Mouse (Mus musculus) stomach, postnatal 0 days (tissue): Measurements from ENCODE around the gene Sec14l1. TPM values are rescaled to one million over a fixed set of nuclear protein-coding genes. Genes with fewer than 3 reads are reported as not detected.
"Not testable (repeated sequence)": the region's sequence is repeated elsewhere in the genome, so short reads cannot be mapped to it uniquely, and the experiment has no call there.

Experiments used
- ATAC-seq: fragments of 200-750 bp; cut with Nextera tagmentation; 2 replicates; pipeline ENCODE4 v1.8.0; 2017; ENCODE audit not compliant: low FRiP score, low TSS enrichment
- DNase-seq: peaks from one replicate; pipeline ENCODE4 v3.0.0-alpha.2; 2016; ENCODE audit warnings: low spot score
- H3K27ac ChIP-seq: fragments of 300-500 bp; sonication (generic); replicated peaks from 2 replicates; pipeline ENCODE4 v1.5.1; 2014; ENCODE audit warnings: mild to moderate bottlenecking, control low read depth
- H3K27me3 ChIP-seq: fragments of 300-500 bp; sonication (generic); 2 replicates; pipeline ENCODE4 v1.6.1; 2014; ENCODE audit warnings: low read length; ENCODE audit not compliant: control insufficient read depth, insufficient read depth
- H3K36me3 ChIP-seq: fragments of 300-500 bp; sonication (generic); 2 replicates; pipeline ENCODE4 v1.6.1; 2014; ENCODE audit warnings: low read length, mixed read lengths; ENCODE audit not compliant: control insufficient read depth, insufficient read depth
- H3K4me1 ChIP-seq: fragments of 300-500 bp; sonication (generic); replicated peaks from 2 replicates; pipeline ENCODE4 v1.6.1; 2014; ENCODE audit warnings: antibody characterized with exemption; ENCODE audit not compliant: control insufficient read depth, insufficient read depth
- H3K4me2 ChIP-seq: fragments of 300-500 bp; sonication (generic); replicated peaks from 2 replicates; pipeline ENCODE4 v1.6.1; 2014; ENCODE audit warnings: low read depth, mild to moderate bottlenecking, control low read depth, moderate library complexity
- H3K4me3 ChIP-seq: fragments of 300-500 bp; sonication (generic); 2 replicates; pipeline ENCODE4 v1.5.1; 2014; ENCODE audit warnings: low read depth, low read length, control low read depth
- H3K9ac ChIP-seq: fragments of 300-500 bp; sonication (generic); 2 replicates; pipeline ENCODE4 v1.6.1; 2014; ENCODE audit warnings: mild to moderate bottlenecking, low read length, control low read depth, mixed read lengths
- H3K9me3 ChIP-seq: fragments of 300-500 bp; sonication (generic); 2 replicates; pipeline ENCODE4 v1.6.1; 2016; ENCODE audit warnings: low read length; ENCODE audit not compliant: control insufficient read depth
- CTCF ChIP-seq: IDR thresholded peaks from 2 replicates; pipeline ENCODE4 v1.5.1; 2016; ENCODE audit warnings: antibody characterized with exemption, low read depth, mild to moderate bottlenecking, moderate library complexity
- EP300 ChIP-seq: optimal IDR thresholded peaks from 2 replicates; pipeline ENCODE3; 2016; ENCODE audit warnings: antibody characterized with exemption
- WGBS: fragments of 180-500 bp; shearing (Covaris S2); extraction: QIAGEN DNeasy Blood & Tissue Kit; methylation state at CpG from one replicate; pipeline ENCODE4 v1.1.7; 2014; 5-methylcytosine and 5-hydroxymethylcytosine counted together
- polyA plus RNA-seq: library from polyadenylated mRNA; unstranded; fragments of >200 nt; fragmentation: Nextera tagmentation; extraction: Ambion mirVana; gene quantifications from 2 replicates; pipeline ENCODE4 v1.2.1, GENCODE M21; 2015

The Sec14l1 gene
- 28.4 and 30.5 TPM in 2 replicates for polyA plus RNA-seq

DNA sequence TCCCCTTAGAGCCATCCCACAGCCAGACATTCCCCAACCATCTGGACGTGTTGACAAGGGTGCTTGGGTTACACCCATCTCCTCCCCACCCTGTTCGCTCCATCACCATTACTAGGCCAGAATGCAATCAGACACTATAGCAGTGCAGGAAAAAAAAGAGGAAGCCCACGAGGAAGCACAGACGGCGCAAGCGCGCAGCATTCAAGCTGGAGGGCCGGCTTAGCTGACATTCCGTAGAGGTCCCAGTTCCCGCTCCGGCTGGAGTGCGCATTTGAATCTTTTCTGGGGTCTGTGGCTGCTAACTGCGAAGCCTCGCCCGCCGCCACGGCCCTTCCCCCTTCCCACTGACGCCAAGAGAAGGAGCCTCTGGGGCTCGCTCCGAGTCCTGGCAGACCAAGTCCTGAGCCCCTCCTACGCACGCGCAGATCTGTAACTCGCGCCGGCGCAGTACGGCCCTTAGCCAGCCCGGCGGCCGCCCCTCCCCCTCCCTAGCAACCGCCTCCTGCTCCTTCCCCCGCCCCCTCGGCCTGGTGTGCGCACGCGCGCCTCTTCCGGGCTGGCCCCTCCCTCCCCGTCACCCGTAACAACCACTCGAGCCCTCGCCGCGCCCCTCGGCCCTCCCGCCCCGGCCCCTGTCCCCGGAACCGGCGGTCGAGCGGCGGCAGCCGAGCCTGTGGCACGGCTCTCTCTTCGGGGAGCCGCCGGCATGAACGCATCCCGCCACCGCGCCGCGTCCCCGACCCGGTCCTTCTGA is at the start of gene Sec14l1:
Gene Sec14l1 (plus strand): TSS at position 577 of the 754 bp plus-strand sequence.
- no peaks in the 10 kb centered on the region for H3K27me3 ChIP-seq
- 0 out of 2 replicates have a peak, but pooled peaks cover 5% of the 10 kb centered on the region for H3K36me3 ChIP-seq
- peaks cover 7% of the 10 kb centered on the region; the same call in 1 of the 2 replicates for H3K4me1 ChIP-seq
- H3K4me3 ChIP-seq, result peak within 1 kb of the TSS; percentile 90
- H3K9ac ChIP-seq, result peak within 1 kb of the TSS; percentile 90
- peak within 1 kb of the TSS; percentile 97 for H3K27ac ChIP-seq
- under 1% methylated on average over 48 of the region's 67 CpGs for WGBS
- ATAC-seq (peak; percentile 91), DNase-seq (peak; percentile 99)
- no peaks in the 10 kb centered on the region for H3K9me3 ChIP-seq
- H3K4me2 ChIP-seq, result peak within 1 kb of the TSS; percentile 73
- TF ChIP-seq CTCF, result no peak
- no peak for TF ChIP-seq EP300

DNA sequence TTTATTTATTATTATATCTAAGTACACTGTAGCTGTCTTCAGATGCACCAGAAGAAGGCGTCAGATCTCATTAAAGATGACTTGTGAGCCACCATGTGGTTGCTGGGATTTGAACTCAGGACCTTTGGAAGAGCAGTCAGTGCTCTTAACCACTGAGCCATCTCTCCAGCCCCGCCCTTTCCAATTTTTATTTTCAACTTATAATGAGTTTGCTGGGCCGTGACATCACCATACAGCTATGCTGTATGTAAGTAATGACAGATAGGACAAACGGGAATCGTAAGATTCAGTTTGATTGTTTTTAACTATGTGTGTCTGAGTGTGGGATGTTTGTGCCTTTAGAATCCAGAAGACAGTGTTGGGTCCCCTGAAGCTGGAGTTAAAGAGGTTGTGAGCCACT is 49.4 kb upstream of the Sec14l1 start:
- H3K36me3 ChIP-seq, H3K4me2 ChIP-seq, H3K27me3 ChIP-seq, H3K4me1 ChIP-seq, H3K4me3 ChIP-seq, H3K27ac ChIP-seq, H3K9me3 ChIP-seq, DNase-seq, ATAC-seq, H3K9ac ChIP-seq: not testable (repeated sequence)
- 63% methylated on average over 5 of the region's 5 CpGs for WGBS

DNA sequence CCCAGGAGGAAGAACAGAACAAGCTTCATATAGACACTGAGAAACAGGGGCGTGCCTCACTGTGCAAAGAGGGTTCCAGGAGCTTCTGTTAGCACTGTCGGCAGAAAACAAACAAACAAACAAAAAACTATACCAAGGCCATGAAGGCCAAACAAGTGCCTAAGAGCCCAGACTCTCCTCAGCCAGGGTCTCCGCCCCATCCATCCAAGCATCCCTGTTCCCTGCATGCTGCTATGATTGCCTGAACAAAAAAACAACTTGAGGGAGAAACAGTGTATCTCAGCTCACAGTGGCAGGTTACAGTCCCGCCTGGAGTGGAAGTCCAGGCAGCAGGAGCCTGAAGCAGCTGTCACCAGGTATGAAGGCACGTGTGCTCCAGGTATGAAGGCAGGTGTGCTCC is 48.2 kb upstream of the Sec14l1 start:
- Histone ChIP-seq H3K4me2 (no peak overlapping the region), H3K27ac (no peak overlapping the region), H3K36me3 (no peaks in the 10 kb centered on the region), H3K27me3 (no peaks in the 10 kb centered on the region), H3K9ac (no peak overlapping the region), H3K9me3 (no peaks in the 10 kb centered on the region), H3K4me3 (no peak overlapping the region), H3K4me1 (no peaks in the 10 kb centered on the region; the same call in 1 of the 2 replicates)
- WGBS, result 57% methylated on average over 5 of the region's 5 CpGs
- DNase-seq (no peak), ATAC-seq (no peak)
- TF ChIP-seq CTCF, result no peak
- no peak for TF ChIP-seq EP300

DNA sequence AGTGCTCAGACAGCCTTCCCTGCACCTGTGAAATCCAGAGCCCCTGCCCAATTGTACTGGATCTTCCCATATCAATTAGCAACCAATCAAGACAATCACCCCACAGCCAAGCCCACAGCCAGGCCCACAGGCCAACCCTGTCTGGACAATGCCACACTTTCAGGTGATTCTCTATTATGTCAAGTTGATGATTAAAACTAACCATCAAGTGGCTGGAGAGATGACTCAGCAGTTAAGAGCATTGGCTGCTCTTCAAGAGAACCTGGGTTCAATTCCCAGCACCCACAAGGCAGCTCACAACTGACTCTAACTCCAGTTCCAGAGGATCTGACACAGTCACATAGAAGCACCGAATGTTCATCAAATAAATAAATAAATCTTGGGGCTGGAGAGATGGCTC is 46.6 kb upstream of the Sec14l1 start:
- H3K4me2 ChIP-seq, result no peak overlapping the region
- H3K4me3 ChIP-seq, result no peak overlapping the region
- 76% methylated on average over 1 of the region's 1 CpGs for WGBS
- no peak overlapping the region for H3K9ac ChIP-seq
- ATAC-seq (no peak), DNase-seq (no peak)
- no peaks in the 10 kb centered on the region for H3K36me3 ChIP-seq
- H3K9me3 ChIP-seq, result no peaks in the 10 kb centered on the region
- no peaks in the 10 kb centered on the region; the same call in 1 of the 2 replicates for H3K4me1 ChIP-seq
- no peak overlapping the region for H3K27ac ChIP-seq
- no peak for TF ChIP-seq EP300
- TF ChIP-seq CTCF, result no peak
- no peaks in the 10 kb centered on the region for H3K27me3 ChIP-seq

DNA sequence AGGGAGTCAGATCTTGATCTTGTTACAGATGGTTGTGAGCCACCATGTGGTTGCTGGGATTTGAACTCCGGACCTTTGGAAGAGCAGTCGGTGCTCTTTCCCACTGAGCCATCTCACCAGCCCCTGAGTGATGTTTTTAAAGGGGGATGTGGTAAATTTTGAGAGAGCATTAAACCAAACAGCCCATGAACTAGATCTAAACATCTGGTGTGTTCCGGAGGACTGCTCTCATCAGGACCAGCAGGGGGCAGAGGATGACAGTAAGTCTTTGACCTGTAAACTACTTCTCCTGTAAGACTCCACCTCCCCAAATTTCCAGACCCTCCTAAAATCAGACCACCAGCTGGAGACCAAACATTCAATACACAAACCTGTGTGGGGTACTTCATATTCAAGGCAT is 45.9 kb upstream of the Sec14l1 start:
- DNase-seq (no peak), ATAC-seq (no peak)
- H3K27me3 ChIP-seq, result no peaks in the 10 kb centered on the region
- H3K4me2 ChIP-seq, result no peak overlapping the region
- H3K9ac ChIP-seq, result no peak overlapping the region
- peak; percentile 59 for TF ChIP-seq CTCF
- TF ChIP-seq EP300, result no peak
- WGBS, result 63% methylated on average over 3 of the region's 3 CpGs
- H3K27ac ChIP-seq, result no peak overlapping the region
- H3K9me3 ChIP-seq, result no peaks in the 10 kb centered on the region
- no peaks in the 10 kb centered on the region for H3K36me3 ChIP-seq
- H3K4me3 ChIP-seq, result no peak overlapping the region
- H3K4me1 ChIP-seq, result no peaks in the 10 kb centered on the region

DNA sequence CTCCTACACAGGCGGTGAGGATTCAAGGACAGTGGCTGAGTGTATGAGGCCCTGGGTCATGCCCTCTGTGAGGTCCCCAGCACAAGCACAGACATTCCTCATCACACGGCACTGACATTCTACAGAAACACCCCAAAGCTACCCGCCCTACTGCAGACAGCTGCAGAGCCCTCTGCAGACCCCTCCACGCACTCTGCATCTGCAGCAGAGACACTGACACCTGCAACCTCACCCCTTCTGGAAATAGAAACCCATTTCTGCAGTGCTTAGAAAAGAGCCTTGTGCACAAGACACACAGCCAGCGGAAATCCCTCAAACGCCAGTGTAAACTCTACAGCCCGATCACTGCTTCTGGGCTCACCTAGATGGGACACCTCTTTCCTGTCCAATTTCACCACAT is 44.3 kb upstream of the Sec14l1 start:
- H3K4me1 ChIP-seq, result no peaks in the 10 kb centered on the region
- no peak for TF ChIP-seq EP300
- TF ChIP-seq CTCF, result no peak
- WGBS, result 67% methylated on average over 7 of the region's 7 CpGs
- H3K27ac ChIP-seq, result no peak overlapping the region
- H3K36me3 ChIP-seq, result no peaks in the 10 kb centered on the region
- H3K9me3 ChIP-seq, result no peaks in the 10 kb centered on the region
- no peak overlapping the region for H3K4me3 ChIP-seq
- ATAC-seq, result no peak
- no peak overlapping the region for H3K9ac ChIP-seq
- no peak for DNase-seq
- no peaks in the 10 kb centered on the region for H3K27me3 ChIP-seq
- H3K4me2 ChIP-seq, result no peak overlapping the region
